Mouse (Mus musculus) kidney, adult 2 months (tissue): ENCODE results near the gene Rpp25. TPM values are rescaled to one million over a fixed set of nuclear protein-coding genes. Genes with fewer than 3 reads are reported as not detected.

ENCODE experiments used
- DNase-seq: peaks from one replicate; pipeline ENCODE4 v3.0.0; 2021
- H3K27ac ChIP-seq: fragments of 200-500 bp; 2 replicates; pipeline ENCODE4 v1.5.1; 2012; ENCODE audit warnings: low read depth, low read length, control low read depth, inconsistent platforms; ENCODE audit not compliant: insufficient read depth
- H3K27me3 ChIP-seq: fragments of 200-500 bp; replicated peaks from 2 replicates; pipeline ENCODE4 v1.6.1; 2012; ENCODE audit warnings: mild to moderate bottlenecking, moderate library complexity, low read length, inconsistent platforms; ENCODE audit not compliant: control insufficient read depth, insufficient read depth
- H3K36me3 ChIP-seq: fragments of 200-500 bp; 2 replicates; pipeline ENCODE4 v1.6.1; 2012; ENCODE audit warnings: mild to moderate bottlenecking, moderate library complexity, low read length, inconsistent platforms; ENCODE audit not compliant: control insufficient read depth, insufficient read depth
- H3K4me1 ChIP-seq: fragments of 200-500 bp; 2 replicates; pipeline ENCODE4 v1.6.1; 2011; ENCODE audit warnings: low read length; ENCODE audit not compliant: control insufficient read depth, insufficient read depth
- H3K4me3 ChIP-seq: fragments of 200-500 bp; 2 replicates; pipeline ENCODE4 v1.5.1; 2011; ENCODE audit warnings: mild to moderate bottlenecking, low read depth, low read length, control low read depth; ENCODE audit not compliant: insufficient read depth
- CTCF ChIP-seq: fragments of 200-500 bp; conservative IDR thresholded peaks from 2 replicates; pipeline ENCODE4 v1.5.1; 2011; ENCODE audit warnings: low read depth, mild to moderate bottlenecking, control low read depth, low read length, moderate library complexity, mixed read lengths; ENCODE audit not compliant: insufficient read depth, insufficient read length
- POLR2A ChIP-seq: fragments of 200-500 bp; IDR thresholded peaks from one replicate; pipeline ENCODE4 v1.6.1; 2011; ENCODE audit warnings: low read depth, low read length, control low read depth
- WGBS: fragments of 180-500 bp; shearing (Covaris S2); methylation state at CpG from one replicate; pipeline ENCODE4 v1.1.7; 2018; 5-methylcytosine and 5-hydroxymethylcytosine counted together
- polyA plus RNA-seq: library from polyadenylated mRNA; depleted of rRNA; stranded (reverse); fragments of >200 nt; gene quantifications from 2 replicates; pipeline ENCODE4 v1.2.3, GENCODE M21; 2012

Rpp25 gene
- polyA plus RNA-seq, 1 experiment: 0.36 TPM

DNA sequence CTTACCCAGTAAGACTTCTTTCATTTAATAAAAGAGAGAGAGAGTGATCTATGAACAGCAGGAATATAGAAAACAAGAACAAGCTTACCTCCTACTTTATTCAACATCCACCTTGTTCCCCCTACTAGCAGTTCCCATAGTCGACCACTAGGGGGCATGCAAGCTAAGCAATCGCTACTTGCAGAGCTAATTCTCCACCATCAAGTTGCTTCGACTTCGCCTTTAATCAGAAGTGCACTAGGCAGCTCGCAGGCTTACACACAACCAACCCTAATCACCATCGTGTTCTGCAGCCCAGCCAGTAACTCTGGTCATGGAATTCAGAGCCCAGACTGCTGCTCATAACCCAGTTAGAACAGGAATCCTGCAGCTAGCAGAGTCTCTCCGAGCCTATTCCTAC, 18.1 kb upstream of the Rpp25 start:
- H3K27me3 ChIP-seq: no peaks in the 10 kb centered on the region
- peak; percentile 86 for DNase-seq
- WGBS: 10% methylated on average over 7 of the region's 7 CpGs

DNA sequence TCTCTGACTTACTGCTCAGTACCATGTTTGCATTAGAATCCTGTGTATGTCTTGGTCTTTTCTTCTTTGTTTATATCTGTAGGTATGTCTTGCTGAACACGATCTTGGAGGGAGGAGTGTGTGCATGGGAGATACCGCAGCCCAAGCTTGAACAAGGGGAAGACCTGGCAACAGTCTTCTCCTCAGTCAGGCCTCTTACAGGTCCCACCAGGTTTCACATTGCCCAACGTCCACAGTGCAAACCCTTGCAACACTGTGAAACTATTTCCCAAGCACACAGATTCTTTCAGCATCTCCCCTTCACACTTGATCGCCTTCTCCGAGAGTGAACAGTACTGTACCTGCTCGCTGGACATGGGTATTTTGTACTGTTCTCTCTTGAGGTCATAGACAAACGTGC, 16.0 kb upstream of the Rpp25 start:
- WGBS: 49% methylated on average over 7 of the region's 7 CpGs
- Histone ChIP-seq H3K36me3 (no peaks in the 10 kb centered on the region), H3K4me3 (no peak overlapping the region), H3K27ac (no peak overlapping the region), H3K27me3 (no peaks in the 10 kb centered on the region), H3K4me1 (no peaks in the 10 kb centered on the region)
- no peak for DNase-seq
- TF ChIP-seq POLR2A (no peak), CTCF (no peak)

More for the DNA sequence above, 18.1 kb upstream of the Rpp25 start:
- Histone ChIP-seq H3K36me3 (no peaks in the 10 kb centered on the region), H3K27ac (no peak overlapping the region), H3K4me1 (no peaks in the 10 kb centered on the region), H3K4me3 (no peak overlapping the region)
- TF ChIP-seq POLR2A: no peak
- peak; percentile 99 for TF ChIP-seq CTCF

DNA sequence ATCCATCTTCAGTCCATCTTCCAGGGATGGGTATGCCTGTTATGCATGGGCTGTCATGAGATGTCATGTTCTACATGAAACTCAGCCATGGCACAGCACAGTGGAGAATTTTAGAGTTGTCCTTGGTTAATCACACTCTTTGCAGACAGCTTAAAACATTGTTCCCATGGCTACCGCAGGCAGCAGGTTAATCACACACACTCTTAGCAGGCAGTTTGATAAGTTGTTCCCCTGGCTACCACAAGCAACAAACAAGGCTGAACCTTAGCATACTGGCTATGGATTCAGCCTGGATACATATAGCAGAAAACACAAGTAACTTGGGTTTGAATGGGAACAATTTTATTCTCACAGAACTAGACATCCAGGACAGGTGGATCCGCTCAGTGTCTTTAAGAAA, 10.3 kb upstream of the Rpp25 start:
- Histone ChIP-seq H3K4me3 (no peak overlapping the region), H3K27ac (no peak overlapping the region), H3K4me1 (no peaks in the 10 kb centered on the region), H3K27me3 (no peaks in the 10 kb centered on the region), H3K36me3 (no peaks in the 10 kb centered on the region)
- WGBS: 90% methylated on average over 2 of the region's 2 CpGs
- no peak for DNase-seq
- TF ChIP-seq POLR2A (no peak), CTCF (no peak)

DNA sequence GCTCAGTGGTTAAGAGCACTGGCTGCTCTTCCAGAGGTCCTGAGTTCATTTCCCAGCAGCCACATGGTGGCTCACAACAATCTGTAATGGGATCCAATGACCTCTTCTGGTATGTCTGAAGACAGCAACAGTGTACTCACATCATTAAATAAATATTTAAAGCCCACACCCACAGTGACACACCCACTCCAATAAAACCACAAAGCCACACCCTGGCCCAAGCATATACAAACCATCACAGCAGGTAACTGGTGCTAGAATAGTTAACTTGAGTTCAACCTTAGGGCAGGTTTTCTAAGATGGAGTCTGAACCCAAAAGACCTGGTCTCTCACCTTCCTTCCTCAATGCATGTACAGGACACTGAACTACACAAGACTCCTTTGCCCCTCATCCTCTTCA, 8.9 kb upstream of the Rpp25 start:
- DNase-seq: no peak
- TF ChIP-seq CTCF: no peak
- no peaks in the 10 kb centered on the region for H3K4me1 ChIP-seq
- no peak overlapping the region for H3K27ac ChIP-seq
- H3K27me3 ChIP-seq: no peaks in the 10 kb centered on the region
- no peaks in the 10 kb centered on the region for H3K36me3 ChIP-seq
- no peak overlapping the region for H3K4me3 ChIP-seq

DNA sequence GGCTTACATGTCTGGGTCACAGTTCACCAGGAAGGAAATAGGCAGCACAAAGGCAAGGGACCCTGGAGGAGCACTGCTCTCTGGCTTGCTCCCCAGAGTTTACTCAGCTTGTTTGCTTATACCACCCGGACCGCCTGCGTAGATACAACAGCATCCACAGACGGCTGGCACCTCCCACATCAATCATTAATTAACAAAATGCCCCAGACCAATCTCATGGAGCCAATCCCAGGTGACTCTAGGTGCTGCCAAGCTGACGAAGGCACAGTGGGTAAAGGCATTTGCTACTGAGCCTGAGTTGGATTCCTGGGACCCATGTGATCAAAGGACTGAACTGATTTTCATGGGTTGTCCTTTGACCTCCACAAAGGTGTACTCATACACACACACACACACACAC, 6.6 kb upstream of the Rpp25 start:
- DNase-seq: peak; percentile 57
- 26% methylated on average over 5 of the region's 5 CpGs for whole genome bisulfite sequencing
- no peaks in the 10 kb centered on the region for H3K36me3 ChIP-seq
- no peaks in the 10 kb centered on the region for H3K4me1 ChIP-seq
- H3K27ac ChIP-seq: no peak overlapping the region
- H3K27me3 ChIP-seq: no peaks in the 10 kb centered on the region
- TF ChIP-seq POLR2A (no peak), CTCF (no peak)
- H3K4me3 ChIP-seq: no peak overlapping the region

DNA sequence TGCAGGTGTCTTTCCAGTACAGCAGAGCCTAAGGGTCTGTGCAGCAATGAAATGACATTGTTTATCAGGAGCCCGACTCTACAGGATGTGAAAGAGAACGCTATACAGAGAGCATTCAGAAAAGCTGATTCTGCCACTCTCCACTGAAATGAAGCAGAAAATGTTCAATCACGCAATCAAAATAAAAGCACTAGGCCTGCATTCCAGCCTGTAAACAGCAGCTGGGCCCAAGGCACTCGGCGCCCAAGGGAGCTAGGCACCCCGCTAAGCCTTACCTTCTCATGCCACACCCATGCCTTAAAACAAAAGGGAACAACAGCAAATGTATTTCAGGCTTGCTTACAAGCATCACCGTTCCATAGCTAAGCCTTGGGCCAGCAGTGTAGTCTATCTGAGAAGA, 5.3 kb upstream of the Rpp25 start:
- no peak for DNase-seq
- Histone ChIP-seq H3K27ac (no peak overlapping the region), H3K4me1 (0 out of 2 replicates have a peak, but pooled peaks cover under 1% of the 10 kb centered on the region), H3K27me3 (no peaks in the 10 kb centered on the region; the same call in 1 of the 2 replicates), H3K36me3 (no peaks in the 10 kb centered on the region), H3K4me3 (no peak overlapping the region)
- 78% methylated on average over 7 of the region's 7 CpGs for WGBS
- no peak for TF ChIP-seq CTCF
- no peak for TF ChIP-seq POLR2A

DNA sequence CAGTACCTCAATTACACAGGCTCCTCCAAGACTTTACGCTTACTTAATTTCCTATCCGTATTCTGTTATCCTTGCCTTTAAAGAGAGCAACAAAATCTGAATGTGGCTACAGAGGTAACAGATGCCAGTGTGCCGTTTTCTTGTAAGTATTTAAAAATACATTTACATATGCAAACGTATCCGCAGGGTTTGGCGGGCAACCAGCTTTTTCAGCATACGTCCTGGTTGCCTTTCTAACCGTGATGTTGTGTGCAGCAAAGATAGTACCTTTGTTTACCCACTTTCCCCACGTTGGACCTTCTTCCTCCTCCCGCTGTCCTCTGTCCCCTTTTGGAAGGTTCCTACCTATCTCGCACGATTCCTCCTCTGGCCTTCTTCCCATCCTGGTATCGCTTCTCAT, 2.4 kb upstream of the Rpp25 start:
- Histone ChIP-seq H3K4me3 (no peak overlapping the region), H3K36me3 (no peaks in the 10 kb centered on the region), H3K27ac (no peak overlapping the region), H3K4me1 (peaks cover 3% of the 10 kb centered on the region; the same call in 1 of the 2 replicates), H3K27me3 (no peaks in the 10 kb centered on the region; the same call in 1 of the 2 replicates)
- no peak for TF ChIP-seq CTCF
- no peak for TF ChIP-seq POLR2A
- 20% methylated on average over 13 of the region's 13 CpGs for WGBS
- DNase-seq: no peak

DNA sequence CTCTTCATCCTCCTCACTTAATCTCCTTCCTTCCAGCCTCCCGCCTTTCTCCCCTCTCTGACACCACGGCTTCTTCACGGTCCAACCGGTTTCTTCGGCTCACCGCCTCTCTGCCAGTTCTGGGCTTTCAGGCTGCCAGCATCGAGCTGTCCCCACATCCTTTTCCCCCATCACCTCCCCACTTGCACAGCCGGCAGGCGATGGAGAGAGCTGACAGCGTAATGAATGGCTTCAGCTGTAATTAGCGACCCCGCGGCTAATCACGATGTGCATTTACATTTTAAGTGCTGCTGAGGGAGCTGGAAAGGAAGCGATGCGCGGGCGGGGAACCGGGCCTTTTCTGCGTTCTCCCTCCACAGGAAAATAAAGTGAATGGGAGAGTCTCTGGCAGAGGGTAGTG, 2.0 kb upstream of the Rpp25 start:
- WGBS: 10% methylated on average over 20 of the region's 20 CpGs
- H3K4me1 ChIP-seq: peaks cover 3% of the 10 kb centered on the region; the same call in 1 of the 2 replicates
- DNase-seq: peak; percentile 7
- no peak overlapping the region for H3K4me3 ChIP-seq
- H3K27ac ChIP-seq: no peak overlapping the region
- no peaks in the 10 kb centered on the region for H3K36me3 ChIP-seq
- no peak for TF ChIP-seq CTCF
- TF ChIP-seq POLR2A: no peak
- no peaks in the 10 kb centered on the region; the same call in 1 of the 2 replicates for H3K27me3 ChIP-seq
